Mouse (Mus musculus) thymus, postnatal 4 days (tissue): ENCODE data around the gene Bbs2.
A peak's percentile ranks its signal among the peaks of the same experiment; 100 is the strongest.
"Not testable (repeated sequence)": the region's sequence is repeated elsewhere in the genome, so short reads cannot be mapped to it uniquely, and the experiment has no call there.

Experiments
- DNase-seq: peaks from one replicate; pipeline ENCODE4 v3.0.0; 2021

Gene Bbs2

DNA sequence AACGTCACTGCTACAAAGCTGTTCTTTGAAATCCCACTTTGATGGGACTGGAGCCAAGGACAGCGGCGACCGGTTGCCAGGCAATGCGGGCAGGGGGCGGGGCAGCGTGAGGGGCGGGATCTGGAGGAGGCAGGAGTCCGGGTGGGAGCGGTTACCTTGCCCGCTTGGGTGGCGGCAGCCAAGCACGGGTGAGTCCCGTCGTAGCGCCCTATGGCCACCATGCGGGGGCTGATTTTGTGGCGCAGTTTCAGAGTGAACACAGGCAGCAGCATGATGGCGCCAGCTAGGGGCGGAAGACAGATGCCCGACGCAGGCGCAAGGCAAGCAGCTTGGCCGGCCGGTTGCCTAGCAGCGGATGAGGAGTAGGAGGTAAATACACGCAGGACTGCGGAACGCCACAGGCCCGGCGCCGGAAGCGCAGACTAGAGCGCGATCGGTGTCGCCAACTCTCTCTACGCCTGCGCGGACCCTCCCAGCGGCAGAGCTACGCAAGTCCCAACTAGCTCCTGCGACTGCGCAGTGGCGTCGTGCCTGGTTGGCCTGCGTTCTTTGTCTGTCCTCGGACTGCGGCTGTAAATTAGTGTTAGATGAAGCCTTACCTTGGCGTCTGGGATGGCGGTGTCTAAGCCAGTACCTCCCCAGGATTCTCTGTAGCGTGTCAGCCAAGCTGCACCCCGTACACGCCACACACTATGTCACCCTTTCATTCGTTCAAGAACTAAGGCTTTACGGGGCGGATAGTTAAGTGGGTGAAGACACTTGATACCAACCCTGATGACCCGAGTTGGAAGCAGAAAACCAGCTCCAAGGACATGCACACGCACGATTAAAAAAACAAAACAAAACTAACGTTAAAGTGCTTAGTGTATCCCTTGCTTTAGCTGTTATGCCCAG, at the start of gene Bbs2:
Gene Bbs2 (minus strand): TSS at position 848 of the 894 bp plus-strand sequence.
- peak; percentile 99 for DNase-seq

DNA sequence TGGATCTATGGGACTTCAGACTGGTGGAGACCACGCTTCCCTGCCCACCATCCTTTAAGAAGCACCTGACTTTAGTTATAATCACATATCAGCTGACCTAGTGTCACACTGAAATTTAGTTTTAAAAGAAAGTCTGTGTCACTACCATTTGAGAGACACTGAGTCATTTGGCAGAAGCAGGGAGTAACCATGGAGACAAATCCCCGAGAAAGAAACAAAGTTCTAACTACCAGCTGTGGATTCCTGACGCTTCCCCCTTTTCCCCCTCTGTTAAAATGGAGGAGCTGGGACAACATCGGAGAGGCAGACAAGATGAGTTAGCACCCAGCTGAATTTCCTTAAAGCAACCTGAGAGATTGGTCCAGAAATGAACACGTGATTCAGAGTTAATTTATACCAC, 49.5 kb upstream of the Bbs2 start:
- DNase-seq = no peak

DNA sequence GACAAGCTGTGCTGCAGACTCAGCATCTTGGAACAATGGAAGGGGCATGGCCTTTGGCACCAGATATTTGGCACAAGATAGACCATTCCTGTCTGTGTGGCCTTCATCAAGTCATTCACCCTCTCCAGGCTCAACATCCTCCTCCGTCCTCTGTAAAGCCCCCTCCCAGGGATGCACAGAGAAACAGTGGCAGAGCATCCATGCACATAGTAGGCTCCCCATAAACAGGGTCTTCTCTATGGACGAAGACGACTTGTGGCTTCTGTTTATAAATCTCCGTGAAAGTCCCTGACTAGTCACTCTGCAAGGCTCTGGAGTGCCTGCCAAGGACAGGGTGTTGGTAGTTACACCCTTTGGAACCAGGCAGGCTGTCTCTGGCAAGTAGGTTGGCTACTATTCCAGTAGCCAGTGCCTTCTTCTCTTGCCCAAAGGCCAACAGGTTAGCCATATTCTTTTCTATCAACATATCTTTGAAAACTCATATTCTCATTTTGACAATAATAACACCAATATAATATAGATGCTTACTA, 41.6 kb upstream of the Bbs2 start:
- no peak for DNase-seq

DNA sequence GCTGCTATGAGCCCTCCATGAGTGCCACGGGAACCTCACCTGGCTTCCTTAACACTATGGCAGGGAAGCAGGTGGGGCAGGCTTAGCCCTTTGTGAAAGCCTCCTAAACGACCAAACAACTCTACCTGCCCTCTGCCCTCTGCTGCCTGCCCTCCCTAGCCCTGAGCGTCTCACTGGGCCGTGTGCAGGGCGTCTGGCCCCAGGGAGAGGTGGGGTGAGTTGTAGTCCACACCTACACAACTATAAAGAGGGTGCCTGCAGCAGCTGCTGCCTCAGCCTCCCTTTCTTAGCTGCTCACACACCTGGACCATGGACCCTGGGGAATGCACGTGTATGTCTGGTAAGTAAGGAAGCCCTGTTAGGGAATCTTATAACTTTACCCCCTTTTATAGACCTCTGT, 38.2 kb upstream of the Bbs2 start, which contains the start of gene Mt4:
Gene Mt4 (plus strand): TSS at position 265 of the 400 bp plus-strand sequence.
- DNase-seq = no peak

DNA sequence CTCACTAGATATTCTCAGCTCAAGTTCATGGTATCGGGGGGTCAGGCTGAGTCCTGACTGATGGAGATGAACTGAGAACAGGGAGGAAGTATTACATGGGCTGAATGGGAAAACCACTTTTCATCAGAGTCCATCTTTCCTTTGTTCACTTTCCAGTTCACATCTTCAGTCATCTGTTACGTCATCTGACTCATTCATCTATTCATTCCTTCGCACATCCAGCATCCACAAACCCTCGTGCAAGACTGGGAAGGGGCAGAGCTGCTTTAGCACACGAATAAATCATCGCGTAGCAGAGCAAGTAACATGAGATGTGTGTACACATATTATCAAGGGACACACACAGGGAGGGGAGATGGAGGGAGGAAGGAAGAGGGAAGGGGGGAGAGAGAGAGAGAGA, 37.5 kb upstream of the Bbs2 start:
- DNase-seq = no peak

DNA sequence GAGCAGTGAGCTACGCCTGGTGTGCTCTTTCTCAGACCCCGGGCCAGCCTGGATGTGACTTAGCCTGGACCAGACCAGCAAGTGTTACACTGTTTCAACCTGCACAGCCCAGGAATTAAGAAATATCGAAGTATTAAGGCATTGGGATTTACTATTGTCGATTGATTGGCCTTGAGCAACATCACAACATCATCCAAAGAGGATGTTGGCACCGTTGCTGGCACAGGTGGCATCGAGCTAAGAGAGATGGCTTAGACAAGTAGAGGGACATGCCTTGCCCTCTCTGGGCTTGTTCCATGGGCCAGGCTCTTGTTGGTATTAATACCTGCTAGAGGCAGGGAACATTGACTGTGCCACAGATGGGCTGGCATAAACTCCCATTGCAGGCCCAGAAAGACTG, 36.8 kb upstream of the Bbs2 start:
- no peak for DNase-seq

DNA sequence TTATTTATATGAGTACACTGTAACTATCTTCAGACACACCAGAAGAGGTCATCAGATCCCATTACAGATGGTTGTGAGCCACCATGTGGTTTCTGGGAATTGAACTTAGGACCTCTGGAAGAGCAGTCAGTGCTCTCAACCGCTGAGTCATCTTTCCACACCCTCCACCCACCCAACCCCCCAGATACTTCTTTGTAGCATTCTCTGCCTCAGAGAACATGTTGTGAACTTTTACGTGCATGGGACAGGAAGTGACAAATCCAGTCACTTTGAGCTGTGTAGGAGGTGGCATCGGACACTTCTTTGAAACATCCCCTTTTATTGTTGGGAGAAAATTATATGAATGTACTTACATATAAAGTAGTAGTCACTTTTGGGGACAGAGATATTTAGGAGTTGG, 35.9 kb upstream of the Bbs2 start:
- not testable (repeated sequence) for DNase-seq

DNA sequence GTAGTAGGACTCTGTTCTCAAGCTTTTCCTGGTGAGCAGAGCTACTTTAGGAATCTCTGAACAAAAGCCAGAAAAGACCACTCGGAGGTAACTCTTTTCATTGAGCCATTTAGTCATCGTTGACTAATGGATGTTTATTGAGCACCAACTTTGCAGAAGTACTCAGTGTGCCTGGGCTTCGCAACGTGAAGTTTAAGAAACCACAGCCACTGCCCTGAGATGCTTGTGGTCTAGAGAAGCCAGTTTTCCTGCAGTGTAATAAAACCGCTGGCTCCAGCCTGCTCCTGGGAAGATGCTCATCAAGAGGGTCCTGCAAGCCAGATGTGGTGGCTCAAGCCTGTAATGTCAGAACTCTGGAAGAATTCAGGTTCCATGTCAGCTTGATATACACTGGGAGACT, 33.4 kb upstream of the Bbs2 start:
- DNase-seq = no peak

DNA sequence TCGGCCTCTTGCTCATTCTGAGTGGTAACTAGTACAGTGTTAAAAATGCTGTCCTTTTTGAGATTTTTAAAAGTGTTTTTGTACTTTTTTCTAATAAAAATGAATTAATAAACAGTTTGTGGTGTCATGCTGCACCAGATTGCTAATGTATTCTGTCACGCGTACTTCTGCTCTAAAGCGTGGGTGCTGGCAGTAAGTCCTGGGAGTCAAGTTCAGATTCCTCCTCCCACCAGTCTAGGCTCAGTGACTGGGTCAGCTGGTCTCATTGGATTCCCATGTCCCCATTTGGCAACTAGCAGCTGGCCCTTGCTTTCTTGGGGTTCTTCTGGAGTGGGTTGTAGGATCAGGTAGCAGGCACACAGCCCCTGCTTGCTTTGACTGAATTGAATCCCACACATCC, 31.4 kb upstream of the Bbs2 start:
- DNase-seq = no peak

DNA sequence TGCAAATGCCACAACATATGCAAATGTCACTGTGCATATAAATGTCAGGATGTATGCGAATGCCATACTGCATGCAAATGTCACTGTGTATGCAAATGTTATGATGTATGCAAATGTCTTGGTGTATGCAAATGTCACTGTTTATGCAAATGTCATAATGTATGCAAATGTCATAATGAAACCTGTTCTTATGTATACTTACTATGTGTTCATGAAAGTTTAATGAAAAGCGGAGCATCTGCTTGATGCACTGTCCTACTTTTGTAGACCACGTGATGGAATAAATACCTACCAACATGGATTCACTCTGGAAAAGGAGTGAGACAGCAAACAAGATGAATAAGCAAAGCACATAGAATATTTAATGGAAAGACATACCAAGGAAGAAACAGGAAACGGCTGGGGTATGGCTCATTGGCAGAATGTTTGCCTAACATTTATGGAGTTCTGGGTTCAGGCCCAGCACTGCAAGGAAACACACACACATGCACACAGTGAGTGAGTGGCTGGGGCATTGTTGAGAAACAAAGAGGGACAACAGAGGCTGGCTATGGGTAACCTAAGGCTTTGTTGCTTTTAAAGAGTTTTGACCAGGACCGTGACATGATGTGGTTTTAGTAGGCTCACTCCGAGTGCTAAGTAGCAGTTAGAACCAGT, 30.5 kb upstream of the Bbs2 start:
- DNase-seq = no peak

DNA sequence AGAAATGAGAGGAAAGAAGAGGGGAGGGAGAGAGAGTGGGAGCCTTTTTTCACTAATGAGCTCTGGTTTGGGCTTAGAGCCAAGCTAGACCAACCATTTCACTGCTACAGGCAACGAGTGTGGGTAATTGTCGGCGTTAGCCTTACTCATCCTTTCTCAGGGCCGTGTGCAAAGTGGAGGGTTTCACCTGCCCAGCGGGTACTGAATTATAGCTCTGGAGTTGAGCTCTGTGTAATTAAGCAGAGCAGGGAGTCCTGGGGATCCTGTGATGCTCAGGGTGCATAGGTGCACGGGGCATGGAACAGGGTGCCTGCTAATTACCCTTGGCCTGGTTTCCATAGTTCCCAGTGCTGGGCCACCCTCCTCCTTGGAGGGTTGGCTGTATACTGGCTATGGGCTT, 29.0 kb upstream of the Bbs2 start:
- DNase-seq = no peak

DNA sequence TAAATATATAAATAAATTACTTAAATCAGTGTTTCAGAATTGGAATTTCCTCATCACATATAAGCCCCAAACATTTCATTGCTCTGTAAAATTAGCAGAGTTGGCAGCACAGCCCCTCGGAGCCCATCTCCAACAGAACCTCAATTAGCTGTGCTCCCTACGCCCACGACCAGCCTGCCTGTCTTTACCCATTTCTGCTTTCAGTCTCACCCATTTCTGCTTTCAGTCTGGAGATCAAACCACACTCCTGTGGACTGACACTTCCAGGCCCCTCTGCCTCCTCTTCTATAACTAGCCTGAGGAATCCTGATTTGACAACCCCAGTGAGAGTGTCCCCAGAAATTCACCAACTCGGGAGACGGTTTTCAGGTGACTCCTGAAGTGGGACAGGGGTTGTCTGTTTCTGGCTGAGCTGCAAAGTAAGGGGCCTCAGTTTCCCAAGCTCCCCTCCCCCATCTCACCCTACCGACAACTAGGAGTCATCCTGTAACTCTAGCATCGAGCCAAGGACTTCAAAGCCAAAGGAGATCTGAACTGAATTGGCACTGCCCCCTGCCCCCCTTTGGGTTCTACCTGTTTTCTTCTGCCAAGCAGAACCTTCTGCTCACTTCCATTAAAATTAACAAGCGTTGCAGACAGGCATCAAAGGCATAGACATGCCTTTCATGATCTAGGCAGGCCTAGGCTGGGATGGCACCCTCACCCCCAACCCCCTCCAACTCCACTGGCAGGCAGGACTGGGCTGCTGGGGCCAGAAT, 24.2 kb upstream of the Bbs2 start:
- DNase-seq = no peak

DNA sequence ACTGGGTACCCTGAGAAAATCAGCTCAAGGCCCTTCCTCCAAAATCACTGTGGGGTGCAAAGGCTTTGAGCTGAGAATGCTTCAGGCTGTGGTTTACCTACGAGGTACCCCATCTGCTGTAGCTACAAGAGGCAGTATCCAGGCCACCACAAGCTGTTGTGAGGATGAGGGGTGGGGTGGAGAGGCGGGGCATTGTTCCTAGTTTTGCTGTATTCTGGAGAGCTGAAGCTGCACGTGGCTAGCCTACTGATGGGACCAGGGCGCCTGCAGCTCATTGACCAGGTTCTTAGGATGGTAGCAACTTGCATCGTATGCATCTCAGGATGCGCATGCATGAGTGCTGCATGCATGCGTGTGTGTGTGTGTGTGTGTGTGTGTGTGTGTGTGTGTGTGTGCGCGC, 22.9 kb upstream of the Bbs2 start:
- no peak for DNase-seq

DNA sequence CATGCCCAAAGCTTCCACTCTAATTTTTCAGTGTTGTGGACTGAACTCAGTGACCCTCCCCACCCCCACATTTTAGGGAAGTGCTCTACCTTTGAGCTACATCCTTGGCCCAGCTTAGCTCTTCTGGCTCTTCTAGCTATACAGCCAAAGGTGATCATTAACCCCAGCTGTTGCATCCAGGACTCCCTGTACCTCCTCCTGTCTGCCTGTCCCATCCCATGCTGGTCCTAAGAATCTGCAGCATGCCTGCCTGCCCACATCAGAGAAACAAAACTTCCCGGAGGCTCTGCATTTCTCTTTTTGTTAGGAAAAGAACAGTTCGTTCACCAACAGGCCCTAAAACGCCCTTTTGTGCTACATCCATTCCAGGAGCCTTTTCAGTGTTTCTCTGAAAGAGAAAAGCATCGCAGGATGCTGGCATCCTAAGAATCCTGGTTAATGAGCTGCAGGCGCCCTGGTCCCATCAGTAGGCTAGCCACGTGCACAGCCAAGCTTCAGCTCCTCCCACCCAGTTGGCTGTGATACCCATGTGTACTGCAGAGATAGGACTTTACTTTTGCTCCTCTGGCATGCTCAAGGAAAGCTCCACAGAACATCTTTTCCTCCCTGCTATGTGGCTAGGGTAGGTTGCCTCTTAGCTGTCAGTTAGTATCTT, 20.2 kb upstream of the Bbs2 start:
- no peak for DNase-seq

DNA sequence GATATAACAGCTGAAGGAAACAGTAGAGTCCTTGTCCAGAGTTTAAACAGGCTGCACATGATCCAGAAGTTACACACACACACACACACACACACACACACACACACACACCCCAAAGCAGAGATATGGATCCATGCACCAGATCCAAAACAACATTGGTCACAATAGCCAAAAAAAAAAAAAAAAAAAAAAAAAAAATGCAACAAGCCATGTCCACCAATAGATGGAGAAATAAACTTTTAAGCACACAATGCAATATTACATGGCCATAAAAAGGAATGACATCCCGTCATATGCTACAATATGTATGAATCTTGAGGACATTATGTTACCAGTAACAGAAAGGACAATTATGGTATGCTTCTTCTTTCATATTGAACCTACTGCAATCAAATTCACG, 15.2 kb upstream of the Bbs2 start:
- no peak for DNase-seq

DNA sequence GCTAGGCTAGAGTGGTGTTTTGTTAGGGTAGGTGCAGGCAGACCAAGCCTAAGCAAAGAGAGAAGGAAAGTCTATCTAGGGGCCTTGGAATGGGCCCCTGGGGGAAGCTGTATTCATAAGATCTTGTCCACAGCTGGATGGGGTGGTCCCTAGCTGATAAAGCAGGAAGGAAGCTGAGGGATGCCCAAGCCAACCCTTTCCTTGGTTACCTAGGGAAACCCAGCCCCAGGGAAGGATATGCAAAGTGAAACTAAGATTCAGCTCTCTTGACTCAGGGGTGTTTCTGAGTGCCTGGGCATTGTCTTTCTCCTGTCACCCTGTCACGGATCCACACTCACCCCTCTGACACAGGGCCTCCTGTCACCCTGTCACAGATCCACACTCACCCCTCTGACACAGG, 14.7 kb upstream of the Bbs2 start:
- DNase-seq = no peak

DNA sequence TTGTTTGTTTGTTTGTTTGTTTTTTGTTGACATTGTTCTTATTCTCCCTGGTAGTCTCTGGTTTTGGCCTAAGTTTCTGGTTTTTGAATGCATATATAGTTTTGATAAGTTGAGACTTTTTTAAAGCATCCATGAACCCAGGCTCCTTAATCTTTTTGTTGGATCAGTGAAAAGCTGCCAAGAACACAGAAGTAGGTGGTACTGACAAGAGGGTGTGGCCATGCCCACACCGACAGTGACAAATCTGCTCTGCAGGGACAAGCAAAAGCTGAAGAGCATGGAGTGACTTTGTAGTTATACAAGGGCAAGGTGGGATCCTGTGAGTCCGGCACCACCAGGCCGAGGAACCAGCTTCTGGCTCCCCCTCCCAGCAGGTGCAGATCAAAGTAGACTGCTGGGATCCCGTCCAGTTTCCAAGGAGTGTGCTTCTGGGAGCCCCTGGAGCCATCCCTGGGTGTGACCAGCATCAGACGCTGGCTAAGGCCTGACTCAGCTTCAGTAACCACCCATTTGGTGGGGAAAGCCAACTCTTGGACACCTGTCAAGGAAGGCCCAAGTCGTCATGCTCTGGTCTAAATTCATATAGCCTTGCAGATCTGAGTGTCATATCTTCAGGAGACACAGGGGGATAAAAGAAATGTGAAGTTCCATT, 11.9 kb upstream of the Bbs2 start:
- DNase-seq = no peak

DNA sequence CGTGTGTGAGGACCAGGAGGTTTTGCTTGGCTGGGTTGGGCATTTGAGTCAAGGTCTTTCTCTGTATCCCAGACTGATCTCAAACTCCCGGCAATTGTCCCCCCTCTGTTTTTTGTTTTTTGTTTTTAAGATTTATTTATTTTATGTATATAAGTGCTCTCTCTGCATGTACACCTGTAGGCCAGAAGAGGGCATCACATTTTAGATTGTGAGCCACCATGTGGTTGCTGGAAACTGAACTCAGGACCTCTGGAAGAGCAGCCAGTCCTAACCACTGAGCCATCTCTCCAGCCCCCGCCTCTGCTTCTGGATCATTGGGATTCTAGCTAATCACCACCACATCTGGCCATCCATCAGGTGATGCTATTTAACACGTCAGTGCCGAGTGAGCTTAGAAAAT, 11.1 kb upstream of the Bbs2 start:
- no peak for DNase-seq

DNA sequence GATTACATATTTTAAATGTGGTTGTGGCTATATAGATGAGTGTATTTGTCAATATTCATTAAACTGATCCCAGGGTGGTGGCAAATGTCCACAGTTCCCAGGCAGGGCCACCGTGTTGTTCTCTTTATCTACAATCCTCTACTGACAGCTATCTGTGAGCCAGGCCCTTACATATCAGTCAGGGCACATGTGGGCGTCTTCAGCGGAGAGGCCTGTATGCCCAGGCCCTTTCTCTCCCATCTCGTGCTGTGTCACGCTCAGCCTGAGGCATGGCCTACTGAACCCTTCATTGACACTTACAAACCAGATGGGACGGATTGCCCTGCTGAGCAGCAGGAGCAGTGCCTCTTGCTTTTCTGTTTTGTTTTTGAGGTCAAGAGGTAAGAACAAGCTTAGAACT, 10.7 kb upstream of the Bbs2 start:
- DNase-seq = no peak

DNA sequence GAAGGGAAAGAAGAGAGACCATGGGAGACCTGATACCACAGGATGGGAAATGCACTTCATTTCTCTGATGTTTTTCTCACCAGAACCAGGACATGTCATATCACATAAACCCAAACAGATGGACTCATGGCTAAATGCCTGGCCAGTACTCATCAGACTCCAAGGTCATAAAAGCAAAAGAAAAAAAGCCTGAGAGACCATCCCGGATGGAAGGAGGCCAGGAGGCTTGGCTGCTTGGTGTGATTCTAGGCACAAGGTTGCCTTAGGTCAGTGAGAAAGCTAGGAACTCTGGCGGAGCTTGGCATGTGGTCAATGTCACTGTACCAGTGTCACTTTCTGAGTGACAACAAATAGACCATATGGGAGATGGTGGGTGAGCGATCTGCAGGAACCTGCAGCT, 9.1 kb upstream of the Bbs2 start:
- DNase-seq = no peak

DNA sequence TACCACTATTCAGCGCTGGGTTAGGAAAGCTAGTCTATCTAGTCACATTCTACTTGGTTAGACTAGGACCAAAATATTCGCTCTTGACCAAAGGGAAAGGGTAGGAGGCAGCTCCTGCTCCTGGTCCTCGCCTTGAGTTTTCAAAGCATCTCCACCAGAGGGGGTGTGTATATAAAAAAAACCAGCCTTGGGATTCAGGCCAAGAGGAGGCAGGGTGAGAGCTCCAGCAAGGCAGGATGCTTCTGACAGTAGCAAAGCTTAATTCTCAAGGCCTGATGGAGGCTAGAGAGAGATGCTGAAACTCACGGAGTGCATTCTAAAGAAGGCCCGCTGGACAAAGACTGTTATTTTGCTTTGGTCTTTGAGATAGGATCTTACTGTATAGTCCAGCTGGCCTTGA, 5.4 kb upstream of the Bbs2 start:
- DNase-seq = no peak

DNA sequence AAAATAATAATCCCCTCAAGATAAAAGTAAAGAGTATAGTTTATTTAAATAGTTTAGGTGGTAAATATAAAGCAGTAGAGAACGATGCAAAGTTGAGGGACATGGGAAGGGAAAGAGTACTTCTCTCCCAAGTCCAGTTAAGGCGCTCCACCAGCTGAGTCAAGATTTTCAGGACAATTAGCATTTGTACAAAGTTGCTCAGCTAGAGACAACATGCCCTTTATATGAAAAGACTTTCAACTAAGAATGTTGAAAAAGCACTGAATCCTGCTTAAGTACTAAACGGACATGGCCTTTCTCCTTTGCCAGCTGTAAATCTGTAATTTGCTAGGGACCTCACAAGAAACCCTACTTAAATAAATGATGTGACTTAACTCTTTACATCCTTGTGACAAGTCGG, 268 bp upstream of the Bbs2 start:
- DNase-seq = no peak
